Mouse (Mus musculus): ENCODE data around the gene Klf1.
A peak's percentile ranks its signal among the peaks of the same experiment; 100 is the strongest.

Gene Klf1

DNA sequence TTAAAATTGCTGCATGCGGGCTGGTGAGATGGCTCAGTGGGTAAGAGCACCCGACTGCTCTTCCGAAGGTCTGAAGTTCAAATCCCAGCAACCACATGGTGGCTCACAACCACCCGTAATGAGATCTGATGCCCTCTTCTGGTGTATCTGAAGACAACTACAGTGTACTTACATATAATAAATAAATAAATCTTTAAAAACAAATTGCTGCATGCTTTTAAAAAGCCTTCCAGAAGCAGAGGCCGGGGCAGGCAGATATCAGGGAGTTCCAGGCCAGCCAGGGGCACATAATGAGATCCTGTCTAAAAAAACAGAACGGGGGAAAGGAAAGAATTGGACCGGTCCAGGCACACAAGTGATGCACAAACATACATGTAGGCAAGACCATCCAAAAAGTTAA is 6.3 kb downstream of the Klf1 start:
- DNase-seq: peak; percentile 15

DNA sequence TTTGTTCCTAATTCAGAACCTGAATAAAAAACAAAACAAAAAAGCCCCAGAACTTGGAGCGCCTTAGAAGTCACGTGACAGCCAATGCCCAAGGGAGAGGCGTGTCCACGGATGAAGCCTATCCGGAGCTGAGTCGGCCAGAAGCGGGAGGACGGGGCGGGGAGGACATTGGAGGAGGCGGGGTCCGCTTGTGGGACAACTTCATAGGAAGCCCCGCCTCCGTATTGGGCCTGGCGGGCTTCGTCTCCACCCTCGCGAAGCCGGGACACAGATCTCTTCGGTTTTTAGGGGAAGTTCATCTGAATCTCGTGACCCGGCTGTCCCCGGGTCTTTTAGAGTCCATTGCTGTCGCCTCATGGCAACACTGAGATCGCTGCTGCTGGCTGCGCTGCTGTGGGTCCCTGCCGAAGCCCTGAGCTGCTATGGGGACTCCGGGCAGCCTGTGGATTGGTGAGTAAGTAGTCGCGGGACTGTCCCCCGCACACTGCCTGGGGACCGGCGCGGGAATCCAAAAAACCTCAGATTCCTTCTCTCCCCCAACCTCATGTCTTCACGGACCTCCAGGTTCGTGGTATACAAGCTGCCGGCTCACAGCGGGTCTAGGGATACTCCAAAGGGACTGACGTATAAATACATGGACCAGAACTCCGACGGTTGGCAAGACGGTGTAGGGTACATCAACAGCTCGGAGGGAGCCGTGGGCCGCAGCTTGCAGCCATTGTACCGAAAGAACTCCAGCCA is 6.9 kb downstream of the Klf1 start, which contains the start of gene Dnase2a:
Gene Dnase2a, plus strand, starts transcription at position 140 of the 741 bp plus-strand sequence.
- DNase-seq: peak; percentile 100

DNA sequence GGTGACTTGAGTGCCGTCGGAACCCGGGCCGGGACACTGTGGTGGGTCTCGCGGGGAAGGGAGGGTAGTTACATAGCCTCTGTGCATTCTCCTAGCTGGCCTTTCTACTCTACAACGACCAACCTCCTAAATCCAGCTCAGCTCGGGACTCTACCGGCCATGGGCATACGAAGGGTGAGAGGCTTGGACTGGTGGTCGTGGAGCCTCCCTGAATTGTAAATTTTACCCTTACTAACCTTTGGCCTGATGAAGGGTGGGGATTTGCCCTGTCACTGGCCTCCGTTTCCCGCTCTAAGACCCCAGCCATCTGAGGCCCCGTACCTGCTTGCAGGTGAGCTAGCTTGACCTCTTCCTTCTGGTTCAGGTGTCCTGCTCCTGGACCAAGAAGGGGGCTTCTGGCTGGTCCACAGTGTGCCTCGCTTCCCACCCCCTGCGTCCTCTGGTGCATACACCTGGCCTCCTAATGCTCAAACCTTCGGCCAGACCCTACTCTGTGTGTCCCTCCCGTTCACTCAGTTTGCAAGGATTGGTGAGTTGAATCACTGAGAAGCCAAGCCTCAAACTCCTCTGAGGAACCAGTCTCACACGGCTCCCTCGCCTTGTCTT is 7.5 kb downstream of the Klf1 start:
- no peak for DNase-seq

DNA sequence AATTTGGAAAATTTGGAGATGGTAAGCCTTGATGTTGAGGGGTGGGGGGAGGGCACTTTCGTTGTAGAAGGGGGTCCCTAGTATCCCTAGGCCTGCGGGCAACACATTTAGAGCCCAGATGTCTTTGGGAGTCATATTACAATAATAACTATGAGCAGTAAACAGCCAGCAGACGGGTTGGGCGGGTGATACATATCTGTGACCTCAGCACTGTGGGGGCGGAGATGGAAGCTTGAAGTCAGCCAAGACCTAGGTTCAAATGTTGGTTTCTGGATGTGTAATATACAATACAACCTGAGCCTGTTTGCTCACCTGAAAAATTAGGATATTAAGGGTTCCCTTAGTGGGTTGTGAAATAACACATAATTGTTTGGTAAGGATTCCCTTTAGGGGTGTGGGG is 8.2 kb downstream of the Klf1 start:
- DNase-seq: no peak

DNA sequence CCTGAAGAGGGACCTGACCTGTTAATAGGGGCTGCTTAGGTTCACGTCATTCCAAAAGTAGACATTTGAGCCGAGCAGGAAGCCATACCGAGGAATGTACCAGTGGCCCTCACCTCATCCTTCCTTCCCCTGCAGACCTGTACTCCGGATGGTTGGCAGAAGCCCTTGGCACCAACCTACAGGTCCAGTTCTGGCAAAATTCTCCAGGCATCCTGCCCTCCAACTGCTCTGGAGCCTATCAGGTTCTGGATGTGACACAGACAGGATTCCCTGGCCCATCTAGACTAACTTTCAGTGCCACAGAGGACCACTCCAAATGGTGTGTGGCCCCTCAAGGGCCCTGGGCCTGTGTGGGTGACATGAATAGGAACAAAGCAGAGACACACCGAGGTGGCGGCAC is 8.8 kb downstream of the Klf1 start:
- DNase-seq: no peak

DNA sequence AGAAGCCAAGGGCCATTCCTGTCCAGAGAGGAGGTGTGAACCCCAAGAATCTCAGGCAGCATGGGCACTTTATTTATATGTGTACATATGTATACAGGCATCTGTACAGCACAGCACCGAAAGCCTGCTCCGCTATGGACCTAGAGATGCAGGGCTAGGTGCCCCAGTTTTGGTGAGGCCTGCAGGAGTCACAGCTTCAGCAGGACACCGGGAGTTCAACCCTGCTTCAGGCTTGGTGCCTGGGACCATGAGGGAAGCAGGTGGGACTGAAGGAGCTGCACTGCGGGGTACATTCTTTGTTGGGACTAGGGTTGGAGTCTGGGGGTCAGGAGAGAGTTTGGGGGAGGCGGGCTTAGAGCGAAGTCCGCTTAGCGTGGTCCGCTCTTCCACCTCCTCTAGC is 10.1 kb downstream of the Klf1 start:
- DNase-seq: no peak

DNA sequence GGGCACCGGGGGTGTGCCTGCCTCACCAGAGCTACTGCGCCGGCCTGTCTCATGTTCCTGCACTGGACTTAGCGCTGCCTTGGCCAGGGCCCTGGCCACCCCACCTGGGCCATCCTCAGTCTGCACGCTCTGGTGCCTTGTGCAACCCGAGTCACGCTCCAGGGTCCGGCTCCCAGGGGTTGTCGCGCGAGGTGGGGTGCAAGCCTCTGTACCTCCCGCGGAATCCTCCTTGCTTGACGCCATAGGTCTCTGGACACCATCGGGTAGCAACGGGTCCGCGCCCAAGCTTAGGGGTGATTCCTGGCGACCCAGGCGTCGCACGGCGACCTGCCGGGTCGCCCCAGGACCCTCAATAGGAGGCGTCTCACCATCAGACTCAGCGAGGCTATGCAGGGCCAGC is 10.7 kb downstream of the Klf1 start:
- DNase-seq: no peak

DNA sequence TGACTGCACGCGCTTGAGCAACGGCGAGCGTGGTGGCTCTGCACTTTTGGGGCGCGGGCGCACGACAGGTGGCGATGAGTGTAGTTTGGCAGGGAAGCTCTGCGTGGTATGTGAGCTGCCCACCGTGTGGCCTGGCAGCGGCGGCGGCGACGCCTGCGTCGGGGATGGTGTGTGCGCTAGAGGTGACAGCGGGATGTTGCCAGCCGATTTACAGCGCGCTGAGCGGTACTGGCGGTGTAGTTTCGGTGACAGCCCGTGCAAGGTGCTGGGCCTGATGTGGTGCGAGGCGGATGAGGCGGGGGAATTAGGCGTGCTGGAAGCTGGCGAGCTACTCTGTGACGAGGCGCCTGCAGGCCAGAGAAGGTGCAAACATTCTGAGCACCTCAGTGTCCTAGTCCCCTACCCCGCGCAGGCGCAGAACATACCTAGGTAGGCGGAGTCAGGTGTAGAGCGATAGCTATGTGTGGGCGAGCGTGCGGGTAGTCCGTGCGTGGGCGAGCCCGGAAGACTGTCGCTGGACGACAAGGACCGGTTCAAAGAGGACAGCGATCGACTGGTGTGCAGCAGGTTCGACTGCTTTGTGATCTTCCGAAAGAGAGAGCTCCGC is 11.3 kb downstream of the Klf1 start:
- DNase-seq: peak; percentile 87

DNA sequence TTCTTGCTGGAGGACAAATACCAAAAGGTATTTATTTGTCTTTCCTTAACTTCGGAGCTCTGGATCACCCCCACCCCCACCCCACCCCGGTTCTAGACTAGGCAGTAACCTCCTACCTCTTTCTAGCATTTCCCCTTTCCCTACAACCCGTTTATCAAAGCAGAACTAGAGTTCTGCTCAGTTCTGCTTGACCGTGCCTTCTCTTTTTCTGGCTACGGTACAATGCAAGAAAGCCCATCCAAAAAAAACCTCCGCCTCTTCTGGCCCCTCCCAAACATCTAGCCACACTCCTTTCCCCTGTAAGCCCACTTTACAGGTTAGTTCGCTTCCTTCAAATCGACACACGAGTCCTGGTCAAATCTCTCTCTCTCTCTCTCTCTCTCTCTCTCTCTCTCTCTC is 11.8 kb downstream of the Klf1 start:
- DNase-seq: peak; percentile 21

DNA sequence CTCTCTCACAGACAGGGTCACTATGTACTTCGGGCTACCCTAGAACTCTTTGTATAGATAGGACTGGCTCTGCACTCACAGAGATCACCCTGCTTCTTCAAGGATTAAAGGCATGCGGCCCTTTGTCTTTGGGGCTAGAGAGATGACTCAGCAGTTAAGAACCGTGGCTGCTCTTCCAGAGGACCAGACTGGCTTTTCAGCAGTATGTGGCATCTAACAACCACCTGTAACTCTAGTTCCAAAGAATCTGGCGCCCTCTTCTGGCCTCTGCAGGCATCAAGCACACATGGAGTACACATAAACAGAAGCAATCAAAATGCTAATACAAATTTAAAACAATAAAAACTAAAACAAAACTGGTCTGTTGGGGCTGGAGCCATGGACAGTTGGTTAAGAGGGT is 12.2 kb downstream of the Klf1 start:
- peak; percentile 74 for DNase-seq

DNA sequence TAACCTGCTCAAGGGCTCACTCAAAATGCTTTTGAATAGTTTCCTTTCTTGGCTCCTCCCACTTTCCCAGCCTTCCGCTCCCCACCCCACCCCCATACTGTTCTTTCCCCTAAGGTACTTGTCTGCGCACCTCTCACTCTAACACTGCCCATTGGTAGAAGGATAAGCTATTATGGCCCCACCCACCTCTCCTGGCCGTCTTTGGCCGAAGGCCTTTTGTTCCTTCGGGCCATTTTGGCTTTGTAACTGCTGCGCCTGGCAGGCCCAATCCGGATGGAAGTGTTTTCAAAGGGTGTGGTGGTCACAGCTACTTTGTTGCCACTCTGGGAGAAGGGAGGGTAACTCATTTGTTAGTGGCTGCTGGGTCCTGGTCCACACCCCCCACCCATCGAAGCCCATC is 13.5 kb downstream of the Klf1 start:
- DNase-seq: peak; percentile 59

DNA sequence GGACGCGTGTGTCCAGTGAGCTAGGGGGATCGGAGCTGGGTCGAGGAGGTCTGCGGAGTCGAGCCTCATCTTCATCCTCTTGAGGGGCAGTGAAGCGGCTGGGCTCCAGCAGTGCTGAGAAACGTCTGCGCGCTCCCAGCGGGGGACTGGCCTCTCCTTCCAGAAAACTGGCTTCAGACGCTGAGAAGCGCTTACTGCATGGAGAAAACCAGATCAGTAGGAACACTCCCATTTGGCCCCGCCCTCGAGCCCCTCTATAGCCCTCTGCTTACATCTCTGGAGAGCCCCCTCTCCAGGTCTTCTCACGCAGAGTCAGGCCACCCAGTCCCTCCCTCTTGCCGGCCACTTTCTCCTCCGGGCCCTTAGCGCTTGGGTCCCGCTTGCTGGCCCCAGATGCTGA is 16.1 kb downstream of the Klf1 start:
- no peak for DNase-seq

DNA sequence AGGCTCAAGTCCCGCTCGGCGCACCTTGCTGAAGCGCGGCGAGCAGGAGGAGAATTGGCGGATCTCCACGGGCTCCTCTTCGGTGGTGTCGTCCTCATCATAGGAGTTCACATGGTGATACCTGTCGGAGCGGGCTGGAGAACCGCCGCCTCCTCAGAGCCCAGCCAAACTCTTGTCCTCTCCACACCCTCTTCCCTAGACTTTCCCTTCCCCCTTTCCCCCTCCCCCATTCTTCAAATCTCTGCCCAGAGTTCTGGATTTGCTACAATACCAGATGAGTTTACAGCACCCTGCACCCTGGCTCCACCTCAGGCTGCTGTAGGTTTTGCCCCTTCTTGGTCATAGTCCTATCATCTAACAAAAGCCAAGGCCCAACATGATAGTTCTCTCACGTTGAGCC is 16.9 kb downstream of the Klf1 start:
- DNase-seq: no peak

DNA sequence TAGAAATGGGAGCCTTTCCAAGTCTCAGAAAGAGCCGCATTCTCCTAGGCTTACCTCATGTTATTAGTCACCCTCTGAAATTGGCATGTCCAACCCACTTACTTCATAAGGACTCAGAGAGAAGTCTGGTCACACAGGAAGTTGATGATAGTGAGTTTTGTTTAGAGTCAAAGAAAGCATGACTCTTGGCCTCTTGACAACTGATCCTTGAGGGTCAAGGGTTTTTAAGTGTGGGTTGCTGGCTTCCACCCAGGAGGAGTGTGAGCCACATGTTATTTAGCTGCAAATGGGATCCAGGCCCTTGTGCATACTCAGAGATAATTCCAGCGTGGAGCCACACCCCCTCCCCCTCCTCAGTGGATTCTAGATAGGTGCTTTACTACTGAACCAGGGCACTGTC is 19.9 kb downstream of the Klf1 start:
- DNase-seq: peak; percentile 90

DNA sequence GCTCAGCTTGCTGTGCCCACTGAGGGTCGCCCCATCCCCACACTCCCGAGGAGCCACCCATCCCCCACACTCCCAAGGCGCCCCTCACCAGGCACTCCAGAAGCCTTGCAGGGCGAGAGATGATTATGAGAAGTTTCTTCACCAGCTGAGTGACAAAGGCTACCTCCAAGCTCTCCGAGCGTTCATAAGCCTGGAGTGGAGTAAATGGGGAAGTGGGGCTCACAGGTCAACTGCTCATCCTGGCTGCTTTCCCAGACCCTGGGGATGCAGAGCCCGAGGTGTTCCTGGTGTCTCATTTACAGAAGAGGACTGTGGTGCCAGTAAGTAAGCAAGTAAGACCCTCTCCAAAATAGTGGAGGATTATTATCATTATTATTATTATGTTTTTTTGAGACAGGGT is 23.8 kb downstream of the Klf1 start:
- no peak for DNase-seq

DNA sequence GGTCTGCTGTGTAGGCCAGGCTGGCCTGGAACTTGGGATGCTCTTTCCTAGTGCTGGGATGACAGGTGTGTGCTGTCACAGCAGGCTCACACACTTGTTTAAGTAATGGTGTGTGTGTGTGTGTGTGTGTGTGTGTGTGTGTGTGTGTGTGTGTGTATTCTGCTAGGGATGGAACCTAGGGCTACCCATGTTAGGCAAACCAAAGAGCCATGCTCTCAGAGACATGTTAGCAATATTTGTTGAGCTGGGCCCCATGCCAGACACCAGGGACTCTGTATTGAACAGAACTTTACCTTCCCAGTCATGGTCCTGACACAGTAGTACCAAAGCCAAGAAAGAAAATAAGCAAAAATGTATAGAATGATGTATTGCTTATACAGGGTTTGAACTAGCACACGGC is 25.8 kb downstream of the Klf1 start:
- no peak for DNase-seq

DNA sequence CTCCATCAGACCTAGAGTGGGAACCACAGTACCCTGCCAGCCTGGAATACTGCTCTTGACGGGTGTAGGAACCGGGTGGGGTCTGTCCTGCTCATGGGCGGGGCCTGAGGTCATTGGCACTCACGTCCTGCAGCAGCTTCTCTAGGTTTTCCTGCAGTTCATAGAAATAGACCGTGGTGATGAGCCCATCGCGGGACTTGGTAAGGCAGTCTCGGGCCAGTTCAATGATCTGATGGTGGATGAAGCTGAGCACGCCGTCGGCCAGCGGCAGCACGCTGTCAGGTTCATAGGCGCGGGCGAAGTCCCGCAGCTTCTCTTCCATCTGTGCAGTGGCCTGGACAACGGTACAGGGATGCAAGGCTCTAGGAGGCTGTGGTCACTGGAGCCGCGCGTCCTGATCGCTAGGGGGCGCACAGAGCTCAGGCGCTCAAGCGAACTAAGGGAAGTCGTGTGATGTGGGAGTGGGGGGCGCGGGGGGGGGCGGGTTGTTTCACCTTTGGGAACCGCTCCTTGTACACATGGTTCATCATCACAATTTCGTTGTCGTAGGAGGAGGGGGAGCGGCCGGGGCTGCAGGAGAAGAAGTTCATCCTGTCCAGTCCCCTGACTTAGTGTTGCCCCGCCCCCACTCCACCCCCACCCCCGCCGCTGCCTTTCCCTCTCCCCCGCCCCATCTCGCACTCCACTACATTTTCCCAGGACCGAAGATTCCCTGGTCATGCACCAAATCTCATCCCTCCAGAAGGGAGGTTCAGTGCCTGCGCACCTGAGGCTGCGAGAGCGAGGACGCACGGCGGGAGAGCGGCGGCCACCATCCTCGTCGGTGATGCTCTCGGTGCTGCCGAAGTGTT is 27.0 kb downstream of the Klf1 start:
- DNase-seq: peak; percentile 80

DNA sequence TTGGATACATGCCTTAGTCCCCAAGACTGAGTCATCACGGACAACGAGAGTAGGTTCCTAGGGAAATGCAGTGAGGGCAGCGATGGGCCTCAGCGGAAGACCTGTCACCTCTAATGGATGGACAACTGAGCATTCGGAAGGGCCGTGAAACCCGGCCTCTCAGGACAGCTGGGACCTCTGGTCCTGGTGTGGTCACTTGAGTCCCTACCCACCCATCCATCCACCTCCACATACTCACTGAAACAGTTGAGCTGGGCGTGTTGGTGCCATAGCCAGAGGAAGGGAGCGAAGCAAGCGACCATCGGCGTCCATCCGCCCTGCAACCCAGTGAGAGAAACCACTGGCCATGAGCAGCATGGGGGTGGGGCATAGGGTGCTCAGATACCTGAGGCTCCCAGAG is 28.9 kb downstream of the Klf1 start:
- DNase-seq: no peak

DNA sequence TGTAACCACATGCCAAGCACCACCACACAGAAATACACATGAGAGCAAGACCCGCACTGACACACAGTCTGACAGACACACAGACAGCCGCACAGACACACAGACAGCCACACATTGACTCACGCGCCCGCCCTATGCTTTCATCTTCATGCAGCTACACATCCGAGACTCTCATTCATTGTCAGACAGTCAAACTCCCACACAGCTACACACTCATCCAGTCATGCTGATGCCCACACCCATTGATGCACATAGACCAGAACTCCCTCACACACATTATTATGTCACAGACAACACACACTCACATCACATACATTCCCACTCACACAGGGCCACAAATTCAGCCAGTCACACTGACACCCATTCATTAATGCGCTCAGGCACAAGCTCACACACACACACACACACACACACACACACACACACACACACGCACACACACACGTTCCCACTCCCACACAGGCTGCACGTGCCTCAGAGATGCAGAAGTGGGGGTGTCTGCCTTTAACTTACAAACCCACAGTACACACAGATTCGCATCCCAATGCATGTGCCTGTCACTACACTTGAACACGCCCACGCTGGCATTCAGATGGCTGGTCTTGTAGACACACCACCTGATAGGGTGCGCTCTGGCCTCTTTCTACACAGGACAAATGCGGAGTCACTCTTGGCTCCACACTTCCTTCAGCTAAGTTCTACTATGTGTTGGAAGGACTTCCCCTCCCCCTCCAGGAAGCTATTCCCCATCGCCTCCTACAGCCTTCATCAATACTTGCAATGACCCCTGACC is 32.2 kb downstream of the Klf1 start:
- no peak for DNase-seq

DNA sequence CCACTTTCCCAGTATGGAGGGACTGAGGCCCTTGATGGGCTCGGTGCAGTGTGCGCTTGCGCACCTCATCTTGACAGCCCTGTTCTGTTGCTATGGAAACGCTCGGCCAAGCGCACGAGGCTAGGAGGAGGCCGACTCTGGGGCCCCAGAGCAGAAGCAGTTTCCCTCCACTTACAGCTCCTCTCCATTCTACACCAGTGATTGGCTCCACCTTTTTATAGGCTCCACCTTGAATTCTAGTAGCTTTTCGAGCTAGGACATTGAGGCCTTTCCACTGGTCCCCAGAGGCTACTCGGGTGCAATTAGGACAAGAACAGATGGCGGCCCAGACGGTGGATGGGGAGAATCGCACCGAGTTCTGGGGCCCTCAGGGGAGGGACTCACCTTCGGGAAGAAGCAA is 33.1 kb downstream of the Klf1 start:
- DNase-seq: no peak

DNA sequence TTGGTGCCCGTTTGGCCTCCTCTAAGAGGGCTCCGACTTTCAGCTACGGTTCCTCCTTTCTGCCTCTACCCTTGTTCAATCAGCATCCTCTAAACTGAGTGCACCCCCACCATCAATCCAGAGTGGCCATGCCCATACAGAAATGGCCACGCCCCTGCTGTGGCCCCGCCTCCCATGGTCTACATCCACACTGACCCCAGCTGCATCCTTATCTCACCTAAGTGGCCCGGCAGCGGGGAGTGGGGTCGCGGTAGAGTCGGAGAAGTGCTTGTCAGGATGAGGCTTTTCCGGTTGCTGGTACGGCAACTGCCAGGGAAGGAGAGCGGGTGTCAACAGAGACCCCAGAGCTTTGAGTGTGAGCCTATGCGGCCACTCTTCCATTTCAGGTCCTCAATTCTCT is 33.8 kb downstream of the Klf1 start:
- DNase-seq: no peak

All from lung, postnatal 36 days (tissue).